Mouse (Mus musculus) testis, adult 2 months (tissue): ENCODE results near the gene Pecr.

ENCODE experiments used
- CTCF ChIP-seq: fragments of 200-500 bp; IDR thresholded peaks from 2 replicates; pipeline ENCODE4 v1.5.1; 2012; ENCODE audit warnings: low read depth, mild to moderate bottlenecking, inconsistent platforms, low read length, moderate library complexity; ENCODE audit not compliant: control insufficient read depth, insufficient read depth, insufficient replicate concordance
- POLR2A ChIP-seq: fragments of 200-500 bp; IDR thresholded peaks from 2 replicates; pipeline ENCODE4 v1.6.1; 2012; ENCODE audit warnings: low read depth, mild to moderate bottlenecking, inconsistent platforms, low read length, moderate library complexity; ENCODE audit not compliant: control insufficient read depth

DNA sequence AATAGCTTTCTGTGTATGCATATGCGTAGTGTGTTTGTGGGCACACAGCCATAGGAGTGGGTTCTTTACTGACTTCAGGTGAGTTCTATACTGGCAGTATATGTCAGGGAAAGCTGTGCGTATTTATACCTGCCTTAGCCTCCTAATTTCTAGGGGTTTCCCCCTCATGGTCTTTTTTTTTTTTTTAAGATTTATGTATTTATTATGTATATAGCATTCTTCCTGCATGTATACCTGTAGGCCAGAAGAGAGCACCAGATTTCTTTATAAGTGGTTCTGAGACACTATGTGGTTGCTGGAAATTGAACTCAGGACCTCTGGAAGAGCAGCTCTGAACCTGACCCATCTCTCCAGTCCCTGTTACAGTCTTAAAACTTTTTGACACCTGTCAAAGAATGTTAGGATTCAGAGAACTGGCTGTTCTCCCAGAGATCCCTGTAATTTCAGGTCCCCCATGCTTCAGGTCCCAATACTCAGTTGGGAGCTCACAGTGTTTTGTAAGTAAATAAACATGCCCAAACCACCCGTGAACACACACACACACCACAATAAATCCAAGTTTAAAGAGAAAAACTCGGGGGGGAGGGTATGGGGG lies 57.1 kb downstream of the Pecr start:
- TF ChIP-seq CTCF (no peak), POLR2A (no peak)
